Mouse (Mus musculus) NIH3T3 (cell line): Measurements from ENCODE around the gene Ggt7.
A peak's percentile ranks its signal among the peaks of the same experiment; 100 is the strongest.
"Not testable (repeated sequence)": the region's sequence is repeated elsewhere in the genome, so short reads cannot be mapped to it uniquely, and the experiment has no call there.

Source experiments
- DNase-seq: peaks from one replicate; pipeline ENCODE4 v3.0.0-alpha.2; 2012; ENCODE audit warnings: low read depth

Gene Ggt7

GRCm38 (mm10) chr2:155517455-155518423 is at the start of gene Ggt7, which contains the start of gene Acss2:
Ggt7 (minus strand) TSS chr2:155518237.
Acss2 (plus strand) TSS chr2:155517948.
- DNase-seq = peak; percentile 98

- DNase-seq = no peak
Observed at GRCm38 (mm10) chr2:155567751-155568150, 49.7 kb upstream of the Ggt7 start.

- DNase-seq = no peak
Observed at GRCm38 (mm10) chr2:155562934-155563333, 44.9 kb upstream of the Ggt7 start.

GRCm38 (mm10) chr2:155562209-155562608 is 44.2 kb upstream of the Ggt7 start:
- no peak for DNase-seq

- no peak for DNase-seq
Observed at GRCm38 (mm10) chr2:155554426-155554985, 36.5 kb upstream of the Ggt7 start.

GRCm38 (mm10) chr2:155552949-155553354 is 34.9 kb upstream of the Ggt7 start:
- DNase-seq = peak; percentile 14

- no peak for DNase-seq
Observed at GRCm38 (mm10) chr2:155552336-155552735, 34.3 kb upstream of the Ggt7 start.

GRCm38 (mm10) chr2:155546955-155547354 is 28.9 kb upstream of the Ggt7 start:
- DNase-seq = no peak

GRCm38 (mm10) chr2:155540822-155541458 is 22.9 kb upstream of the Ggt7 start:
- DNase-seq = peak; percentile 40

- DNase-seq = no peak
Observed at GRCm38 (mm10) chr2:155539696-155540095, 21.7 kb upstream of the Ggt7 start.

GRCm38 (mm10) chr2:155538463-155539057 is 20.5 kb upstream of the Ggt7 start:
- DNase-seq = not testable (repeated sequence)

GRCm38 (mm10) chr2:155537761-155538462 is 19.9 kb upstream of the Ggt7 start:
- DNase-seq = peak; percentile 55

GRCm38 (mm10) chr2:155536292-155536691 is 18.3 kb upstream of the Ggt7 start:
- no peak for DNase-seq

GRCm38 (mm10) chr2:155527367-155527766 is 9.3 kb upstream of the Ggt7 start:
- DNase-seq = no peak

- DNase-seq = peak; percentile 44
Observed at GRCm38 (mm10) chr2:155524378-155524777, 6.3 kb upstream of the Ggt7 start.

- DNase-seq = no peak
Observed at GRCm38 (mm10) chr2:155523706-155524105, 5.7 kb upstream of the Ggt7 start.

GRCm38 (mm10) chr2:155518531-155519270 is 664 bp upstream of the Ggt7 start:
- DNase-seq = peak; percentile 14

GRCm38 (mm10) chr2:155515941-155516340 is 2.1 kb downstream of the Ggt7 start:
- DNase-seq = peak; percentile 74

- peak; percentile 78 for DNase-seq
Observed at GRCm38 (mm10) chr2:155514666-155515065, 3.4 kb downstream of the Ggt7 start.

- no peak for DNase-seq
Observed at GRCm38 (mm10) chr2:155513543-155513942, 4.5 kb downstream of the Ggt7 start.

- peak; percentile 79 for DNase-seq
Observed at GRCm38 (mm10) chr2:155512479-155512878, 5.6 kb downstream of the Ggt7 start.
